Mouse (Mus musculus) kidney, postnatal 10 days (tissue): ENCODE data around the gene Ntrk2.

Source experiments
- DNase-seq: peaks from one replicate; pipeline ENCODE4 v3.0.0; 2021; ENCODE audit warnings: mixed read lengths

Ntrk2 gene

DNA sequence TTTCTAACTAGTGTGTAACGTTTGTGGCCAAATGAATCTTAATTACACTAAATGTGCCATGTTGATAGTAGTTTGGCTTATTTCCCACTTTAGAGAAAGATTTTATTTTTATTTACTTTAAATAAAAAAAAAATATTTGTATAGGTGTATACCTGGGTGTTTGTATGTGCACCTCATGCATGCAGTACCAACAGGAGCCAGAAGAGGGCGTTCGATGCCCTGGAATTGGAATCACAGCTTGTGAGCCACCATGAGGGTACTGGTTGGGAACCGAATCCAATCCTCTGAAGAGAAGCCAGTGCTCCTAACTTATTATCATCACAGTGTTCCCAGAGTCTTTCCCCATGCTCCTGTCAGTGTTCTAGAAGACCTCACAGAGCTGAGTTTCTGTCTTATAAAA, 42.2 kb downstream of the Ntrk2 start:
- no peak for DNase-seq

GRCm38 (mm10) chr13:58853685-58854084, 47.3 kb downstream of the Ntrk2 start:
- DNase-seq, result no peak

DNA sequence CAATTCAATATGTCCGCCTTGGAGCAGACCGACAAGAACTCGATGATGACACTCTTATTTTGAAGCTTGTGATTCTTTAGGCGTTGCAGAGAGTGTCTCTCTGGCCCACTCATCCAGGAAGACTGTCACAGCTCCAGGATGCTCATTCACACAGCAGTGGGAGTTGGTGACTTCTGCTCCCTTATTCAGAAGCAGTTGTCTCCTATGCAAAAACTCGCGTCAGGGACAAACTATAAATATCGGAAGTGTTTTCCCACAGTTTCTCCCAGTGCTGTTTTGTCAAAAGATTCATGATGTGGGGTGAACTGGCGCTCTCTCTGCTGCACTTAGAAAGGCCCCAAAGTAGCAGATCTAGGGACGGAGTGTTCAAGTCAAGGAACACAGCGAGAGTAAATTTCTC, 59.9 kb downstream of the Ntrk2 start:
- no peak for DNase-seq

DNA sequence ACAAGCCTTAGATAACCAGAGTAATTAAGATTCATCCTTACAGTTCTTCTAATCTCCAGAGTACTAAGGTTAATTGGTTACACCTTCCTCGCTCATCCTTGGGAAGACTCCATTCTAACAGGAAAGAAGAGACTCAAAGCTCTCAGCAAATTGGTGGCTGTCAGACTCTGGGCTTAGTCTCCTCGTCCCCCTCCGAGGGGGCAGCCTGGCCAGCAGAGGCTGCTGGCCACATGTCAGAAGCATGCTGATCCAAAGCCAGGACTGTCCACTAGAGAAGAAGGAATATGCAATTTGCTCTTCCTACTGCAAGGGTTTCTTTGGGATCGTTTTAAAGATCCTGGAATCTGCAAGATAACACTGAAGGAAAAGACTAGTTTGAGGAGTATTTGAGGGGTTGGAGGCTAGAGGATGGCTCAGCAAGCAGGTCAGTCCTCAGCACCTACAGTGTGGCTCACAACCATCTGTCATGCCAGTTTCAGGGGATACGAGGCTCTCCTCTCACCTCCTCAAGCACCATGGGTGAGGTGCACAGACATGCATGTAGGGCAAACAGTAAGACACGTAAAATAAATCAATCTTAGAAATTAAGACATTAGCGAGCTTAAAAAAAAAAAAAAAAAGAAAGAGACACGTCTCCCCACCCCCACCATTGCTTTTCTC, 60.5 kb downstream of the Ntrk2 start:
- no peak for DNase-seq

DNA sequence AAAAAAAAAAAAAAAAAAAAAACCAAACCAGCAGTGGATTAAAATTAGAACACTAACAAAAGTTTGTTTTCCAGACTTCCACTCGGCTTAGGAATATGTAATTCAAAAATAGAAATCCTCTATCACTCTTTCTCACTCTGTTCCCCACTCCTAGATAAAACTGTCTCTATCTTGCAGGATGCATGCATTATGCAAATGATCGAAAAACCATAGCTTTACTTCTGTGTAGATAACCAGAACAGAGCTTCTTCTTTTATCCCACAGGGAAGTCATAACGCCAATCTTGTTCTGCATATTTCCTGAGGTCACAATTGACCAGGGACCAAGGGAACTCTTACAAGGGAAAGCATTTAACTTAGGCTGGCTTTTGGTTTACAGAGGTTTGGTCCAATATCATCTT, 76.1 kb downstream of the Ntrk2 start:
- no peak for DNase-seq

GRCm38 (mm10) chr13:58882916-58883315, 76.5 kb downstream of the Ntrk2 start:
- no peak for DNase-seq

DNA sequence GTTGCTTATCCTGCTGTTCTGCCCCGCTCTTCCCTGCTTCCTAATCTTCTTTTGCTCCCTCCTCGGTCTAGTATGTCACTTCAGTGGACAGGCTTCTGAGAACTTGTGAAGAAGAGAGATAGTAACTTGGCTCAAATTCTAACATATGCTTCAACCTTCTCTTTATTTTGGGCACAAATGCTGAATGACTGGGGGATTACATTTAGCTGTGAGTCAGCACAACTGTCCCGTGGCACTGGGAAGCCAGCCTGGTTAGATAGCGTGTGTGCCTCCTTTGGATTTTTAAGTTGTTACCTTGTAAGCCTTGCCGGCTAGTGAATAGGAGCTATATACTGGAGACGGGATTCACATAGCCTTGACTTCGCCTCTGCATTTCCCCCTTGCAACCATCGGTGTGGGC, 79.7 kb downstream of the Ntrk2 start:
- no peak for DNase-seq

DNA sequence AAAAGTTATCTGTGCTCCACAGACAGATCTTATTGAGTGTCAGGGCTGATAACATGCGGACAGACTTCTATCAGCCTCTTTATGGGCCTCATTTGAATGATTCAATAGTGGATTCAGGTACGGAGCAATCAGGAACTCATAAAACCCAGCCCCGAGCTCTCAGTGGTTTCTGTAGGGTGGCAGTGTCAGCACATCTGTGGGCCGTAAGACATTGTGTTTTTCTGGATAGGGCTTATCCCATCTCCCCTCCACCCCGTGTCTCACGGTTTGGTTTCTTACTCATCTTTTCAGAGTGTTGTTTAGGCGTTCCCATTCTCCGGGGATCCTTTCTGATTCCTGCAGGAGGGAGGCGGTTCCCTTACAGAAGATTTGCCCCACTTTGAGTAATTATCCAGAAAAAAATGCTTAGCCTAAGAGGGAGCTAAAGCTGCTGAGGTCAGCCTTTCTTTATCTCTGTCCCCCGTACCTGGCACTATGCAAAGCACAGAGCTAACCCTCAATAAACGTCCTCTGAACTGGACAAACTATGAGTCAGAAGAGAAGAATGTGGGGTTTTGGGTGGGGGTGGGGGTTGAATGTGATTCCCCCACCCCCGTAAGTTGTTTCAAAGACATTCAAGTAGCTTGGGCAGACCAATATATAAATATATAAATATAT, 90.0 kb downstream of the Ntrk2 start:
- DNase-seq, result no peak

GRCm38 (mm10) chr13:58899337-58899736, 93.0 kb downstream of the Ntrk2 start:
- no peak for DNase-seq

DNA sequence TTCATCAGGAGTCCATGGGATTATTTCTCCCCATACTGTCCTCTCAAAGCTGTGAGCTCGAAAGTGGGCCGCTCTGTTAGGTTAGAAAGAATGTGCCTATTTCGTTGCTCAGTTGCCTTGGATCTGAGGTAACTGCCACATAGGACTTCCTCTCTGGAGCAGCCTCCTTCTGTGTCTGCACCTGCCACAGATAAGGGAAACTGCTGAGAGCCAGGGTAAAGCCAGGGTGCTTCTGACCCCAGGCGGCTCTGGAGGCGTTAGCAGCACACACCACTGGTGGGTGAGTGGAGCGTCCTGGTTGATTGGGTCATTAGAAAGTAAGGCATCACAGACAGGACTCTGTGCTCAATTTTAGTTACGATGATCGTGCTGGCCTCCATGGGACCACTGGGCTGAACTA, 95.9 kb downstream of the Ntrk2 start:
- DNase-seq, result no peak

GRCm38 (mm10) chr13:58904742-58905735, 98.7 kb downstream of the Ntrk2 start:
- no peak for DNase-seq

- DNase-seq, result no peak
Measured at GRCm38 (mm10) chr13:58911936-58912335, 105.6 kb downstream of the Ntrk2 start.

- no peak for DNase-seq
Measured at GRCm38 (mm10) chr13:58912559-58912958, 106.2 kb downstream of the Ntrk2 start.

DNA sequence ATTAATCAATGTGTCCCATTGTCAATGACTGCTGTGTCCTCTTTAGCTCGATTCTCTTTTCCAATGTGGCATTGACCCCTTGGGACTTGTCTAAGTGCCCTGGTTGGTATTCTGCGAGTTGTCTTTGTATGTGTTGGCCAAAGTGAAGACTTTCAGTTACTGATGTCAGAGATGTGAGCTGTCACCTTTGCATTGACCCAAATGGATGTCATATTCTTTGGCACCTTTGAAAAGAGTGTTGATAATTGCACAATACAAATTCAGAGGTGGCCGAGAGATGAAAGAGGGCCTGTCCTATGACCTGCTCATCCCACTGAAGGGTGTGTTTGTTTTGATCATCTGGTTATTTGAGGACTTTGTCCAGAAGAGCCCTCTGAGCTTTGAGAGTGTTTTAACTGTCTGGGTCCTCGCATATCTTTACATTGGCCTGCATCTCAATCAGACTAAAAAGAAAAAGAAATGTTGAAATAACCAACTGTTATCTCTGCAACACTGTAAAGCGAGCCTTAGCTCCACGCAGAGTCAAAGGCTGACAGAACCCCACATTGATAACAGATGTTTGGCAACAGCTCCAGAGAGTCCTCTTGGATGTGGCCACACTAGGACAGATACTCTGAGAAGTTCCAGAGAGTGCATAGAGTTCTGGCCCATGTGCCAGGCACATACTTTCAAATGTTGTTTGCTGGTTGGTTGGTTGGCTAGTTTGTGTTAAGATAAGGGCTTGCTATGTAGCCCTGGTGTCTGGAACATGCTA, 107.9 kb downstream of the Ntrk2 start:
- DNase-seq, result no peak

GRCm38 (mm10) chr13:58916348-58916747, 110.0 kb downstream of the Ntrk2 start:
- no peak for DNase-seq

GRCm38 (mm10) chr13:58920241-58920640, 113.9 kb downstream of the Ntrk2 start:
- no peak for DNase-seq

DNA sequence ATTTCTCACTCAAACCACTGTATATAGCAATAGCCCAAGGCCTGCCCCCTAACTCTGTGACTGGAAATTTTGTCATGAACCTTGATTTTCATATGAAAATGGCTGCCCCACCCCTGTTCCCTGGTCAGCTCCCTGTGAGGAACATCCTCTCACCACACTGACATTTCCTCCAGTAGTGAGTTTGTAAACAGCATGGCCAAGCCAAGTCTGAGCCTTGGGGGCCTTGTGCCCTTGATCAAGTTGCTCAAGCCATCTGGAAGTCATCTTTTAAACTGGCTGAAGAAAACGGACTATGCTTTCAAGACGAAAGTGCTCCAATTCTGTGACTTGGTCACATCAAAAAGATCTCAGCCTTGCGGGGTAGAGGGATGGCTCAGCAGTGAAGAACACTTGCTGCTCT, 114.9 kb downstream of the Ntrk2 start:
- no peak for DNase-seq

GRCm38 (mm10) chr13:58921705-58922104, 115.3 kb downstream of the Ntrk2 start:
- DNase-seq, result no peak

- DNase-seq, result no peak
Measured at GRCm38 (mm10) chr13:58922174-58922573, 115.8 kb downstream of the Ntrk2 start.

DNA sequence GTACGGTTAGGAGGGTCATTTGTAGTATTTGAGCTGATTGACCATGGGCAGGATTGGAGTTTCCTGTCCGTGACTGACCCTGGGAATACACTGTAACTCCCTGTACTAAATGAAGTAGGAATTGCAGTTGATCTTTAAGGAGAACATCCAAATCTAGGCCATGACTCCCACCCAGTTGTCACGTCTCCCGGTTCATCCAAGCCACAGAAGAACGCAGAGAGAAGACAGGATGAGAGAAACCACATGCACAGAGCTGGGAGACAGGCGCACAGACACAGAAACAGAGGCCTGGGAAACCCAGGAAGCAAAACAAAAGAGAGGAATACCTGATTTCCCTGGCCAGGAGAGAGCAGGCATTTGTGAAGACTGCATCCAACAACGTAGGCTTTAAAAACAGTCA, 117.1 kb downstream of the Ntrk2 start:
- no peak for DNase-seq

DNA sequence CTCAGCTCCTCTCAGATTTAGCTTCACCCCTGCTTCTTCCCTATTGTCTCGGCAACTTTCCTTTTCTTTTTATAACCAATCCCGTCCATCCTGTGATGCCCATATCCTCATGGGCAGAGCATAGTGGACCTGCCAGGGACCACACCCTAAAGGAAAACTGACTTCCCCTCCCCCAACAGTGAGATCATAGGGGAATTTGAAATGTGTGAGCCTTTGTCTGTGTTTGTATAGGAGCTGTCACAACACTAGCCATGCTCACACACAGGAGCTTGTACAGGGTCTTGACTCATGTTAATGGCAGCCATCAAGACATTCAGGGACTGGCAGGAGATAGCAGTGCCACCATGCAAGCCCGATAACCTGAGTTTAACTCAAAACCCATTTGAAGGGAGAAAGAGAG, 118.1 kb downstream of the Ntrk2 start:
- DNase-seq, result no peak

DNA sequence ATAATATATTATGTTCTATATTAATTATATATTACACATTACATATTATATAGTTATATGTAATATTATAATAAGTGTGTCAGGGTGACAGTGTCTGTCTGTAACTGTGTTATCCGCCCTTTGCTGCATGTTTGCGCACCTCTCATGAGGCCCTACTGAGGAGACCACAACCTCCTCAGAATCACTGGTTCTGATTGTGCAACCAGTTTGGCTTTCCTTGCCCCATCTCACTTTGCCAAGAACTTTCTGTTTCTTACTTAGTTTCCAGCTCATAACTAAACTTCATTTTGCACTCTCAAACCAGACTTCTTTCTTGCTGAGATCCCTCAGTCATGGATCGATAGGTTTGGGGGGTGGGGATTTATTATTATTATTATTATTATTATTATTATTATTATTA, 120.8 kb downstream of the Ntrk2 start:
- DNase-seq, result no peak

DNA sequence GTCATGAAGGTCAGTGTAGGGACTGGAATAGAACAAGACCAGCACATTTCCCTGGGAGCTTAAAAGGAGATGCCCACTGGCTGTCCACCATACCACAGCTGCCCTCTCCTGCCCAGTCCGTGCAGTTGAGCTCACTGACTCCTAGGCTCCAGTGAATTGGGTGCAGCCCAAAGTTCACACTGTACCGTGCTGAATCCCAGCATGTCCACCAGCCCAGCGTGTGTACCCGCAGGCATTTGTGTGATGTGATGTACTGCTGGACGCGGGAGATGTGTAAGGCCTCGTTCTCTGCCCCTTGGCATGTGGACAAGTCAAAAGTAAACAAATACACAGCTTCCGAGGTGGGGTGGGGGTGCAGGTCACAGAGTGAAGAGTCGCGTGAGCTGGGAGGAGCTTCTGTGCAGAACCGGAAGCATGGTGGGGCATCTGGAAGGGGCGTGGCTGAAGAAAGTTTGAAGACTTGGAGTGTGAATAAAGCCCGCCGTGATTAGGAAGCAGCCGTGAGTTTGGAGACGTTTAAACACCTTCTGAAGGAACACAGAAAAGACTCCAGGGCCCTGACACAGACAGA, 121.4 kb downstream of the Ntrk2 start:
- DNase-seq, result no peak
